12 mouse cellular contexts compared by ENCODE assay signal in the genomic region with DNA sequence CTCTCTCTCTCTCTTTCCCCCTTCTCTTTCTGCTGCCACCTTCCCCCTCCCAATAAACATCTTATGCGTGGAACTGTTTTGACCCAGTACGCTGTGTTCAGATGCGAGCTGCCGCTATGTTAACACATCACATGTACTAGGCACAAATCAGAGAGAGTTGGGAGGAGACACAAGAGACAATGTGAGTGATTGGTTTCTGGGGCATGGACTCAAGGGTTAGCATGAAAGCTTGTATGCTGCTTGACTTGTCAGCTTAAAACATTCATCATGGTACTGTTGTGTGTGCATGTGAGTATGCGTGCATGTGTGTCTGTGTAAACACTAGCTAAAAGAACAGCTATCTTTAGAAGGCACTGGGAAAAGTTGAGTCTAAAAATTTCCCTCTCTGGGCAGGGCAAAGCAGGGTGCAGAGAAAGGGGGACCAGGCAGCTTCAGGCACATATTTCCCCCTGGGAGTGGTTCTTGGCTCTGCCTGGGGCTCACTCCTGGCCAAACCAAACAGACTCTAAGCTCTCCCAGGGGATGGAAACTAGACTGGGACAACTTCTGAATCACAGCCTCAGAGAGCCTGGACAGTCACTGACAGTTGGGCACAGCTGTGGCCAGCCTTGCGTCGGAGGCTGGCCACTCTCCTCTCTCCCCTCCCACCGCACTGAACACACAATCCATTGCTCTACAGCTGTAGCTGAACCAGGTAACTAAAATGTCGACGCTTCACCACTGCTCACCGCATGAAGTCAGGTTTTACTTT. TPM values are rescaled to one million over a fixed set of nuclear protein-coding genes. Genes with fewer than 3 reads are reported as not detected.
DNase-seq lines count a peak whose midpoint lies in the region; ATAC-seq and TF ChIP-seq lines count a peak whose summit lies in the region.
"Had no signal": no experiment of that assay in that cellular context is flagged by ENCODE, and none has a peak within 500 bp of the region (broad histone marks: within the 10 kb centered on the region; RNA-seq: fewer than 3 reads in every experiment).

No protein-coding gene starts in this region.

- peaks cover 7% of the 10 kb centered on the region; the same call in 1 of the 2 replicates for H3K36me3 ChIP-seq in intestine, postnatal 0 days (ENCODE audit: control insufficient read depth, insufficient read depth)
- peaks cover 12% of the 10 kb centered on the region; the same call in 1 of the 2 replicates for H3K36me3 ChIP-seq in lung, embryonic 16.5 days (ENCODE audit: control insufficient read depth, insufficient read depth, low read length)

- peak overlapping the region; percentile 82 for H3K27ac ChIP-seq in embryonic fibroblast, embryonic 13.5 days (ENCODE audit: insufficient read depth, low read length)
- H3K27ac ChIP-seq in intestine, postnatal 0 days (ENCODE audit: low read depth, low read length): peak overlapping the region; percentile 46; the same call in 1 of the 2 replicates
- peak overlapping the region; percentile 63 for H3K27ac ChIP-seq in lung, embryonic 16.5 days (ENCODE audit: low read length)
- H3K27ac ChIP-seq: hindbrain, embryonic 10.5 days had no signal

- peaks cover 29% of the 10 kb centered on the region for H3K4me1 ChIP-seq in embryonic fibroblast, embryonic 13.5 days (ENCODE audit: control insufficient read depth, insufficient read depth, low read length)
- H3K4me1 ChIP-seq in intestine, postnatal 0 days (replicated peaks; ENCODE audit: control insufficient read depth, insufficient read depth, low read length): 0 out of 2 replicates have a peak, but pooled peaks cover 4% of the 10 kb centered on the region
- peaks cover 29% of the 10 kb centered on the region for H3K4me1 ChIP-seq in lung, embryonic 16.5 days (replicated peaks; ENCODE audit: control insufficient read depth, insufficient read depth, low read length)
- H3K4me1 ChIP-seq: hindbrain, embryonic 10.5 days had no signal

- H3K4me2 ChIP-seq in intestine, postnatal 0 days (replicated peaks; ENCODE audit: low read depth): peak overlapping the region; percentile 52; the same call in 1 of the 2 replicates
- H3K4me2 ChIP-seq in lung, embryonic 16.5 days (ENCODE audit: low read depth, low read length): 0 out of 2 replicates have a peak overlapping the region, but pooled peaks have one; percentile 18

- DNase-seq in Muller cell, postnatal 12 days (ENCODE audit: inconsistent ontology term): peak; percentile 61
- no peak for DNase-seq in left cerebral cortex, adult 8-10 months (ENCODE audit: low spot score in 2 of 2)
- DNase-seq in layer of hippocampus, postnatal 14 days (ENCODE audit: low spot score in 2 of 2): no peak
- DNase-seq in cerebellum, adult 11 months: no peak
- DNase-seq: cerebellum, adult 18-20 months; right cerebral cortex, postnatal 14 days had no signal

- 0 out of 2 replicates have a peak, but pooled peaks have one; percentile 11 for TF ChIP-seq POLR2A in embryonic fibroblast, embryonic 13.5 days (IDR thresholded peaks at IDR 0.05; ENCODE audit: low read depth, low read length)

- no peak overlapping the region for H3K4me3 ChIP-seq in embryonic fibroblast, embryonic 13.5 days (ENCODE audit: insufficient read depth, low read length)
- H3K4me3 ChIP-seq in intestine, postnatal 0 days (ENCODE audit: low read depth, low read length): no peak overlapping the region
- no peak overlapping the region for H3K4me3 ChIP-seq in lung, embryonic 16.5 days (ENCODE audit: low read length)
- H3K4me3 ChIP-seq: erythroblast, embryonic 14.5 days; hindbrain, embryonic 10.5 days had no signal

- no peak overlapping the region for H3K9ac ChIP-seq in intestine, postnatal 0 days (ENCODE audit: low read depth, low read length)
- H3K9ac ChIP-seq in lung, embryonic 16.5 days (ENCODE audit: low read length): no peak overlapping the region

- no peak for TF ChIP-seq CTCF in embryonic fibroblast, embryonic 13.5 days (IDR thresholded peaks at IDR 0.05; ENCODE audit: borderline replicate concordance, insufficient read depth, low read length)
- TF ChIP-seq CTCF in intestine, postnatal 0 days (IDR thresholded peaks at IDR 0.05; ENCODE audit: low read depth): no peak

- 58% methylated on average over 11 of the region's 11 CpGs for WGBS in intestine, postnatal 0 days
- 43% methylated on average over 11 of the region's 11 CpGs for WGBS in lung, embryonic 16.5 days

- no peaks in the 10 kb centered on the region for H3K9me3 ChIP-seq in intestine, postnatal 0 days (ENCODE audit: control insufficient read depth)
- H3K9me3 ChIP-seq in lung, embryonic 16.5 days (ENCODE audit: control insufficient read depth, low read length): no peaks in the 10 kb centered on the region
- H3K9me3 ChIP-seq: hindbrain, embryonic 10.5 days had no signal

- no peaks in the 10 kb centered on the region for H3K27me3 ChIP-seq in intestine, postnatal 0 days (replicated peaks; ENCODE audit: control insufficient read depth, insufficient read depth, low read length)
- no peaks in the 10 kb centered on the region for H3K27me3 ChIP-seq in lung, embryonic 16.5 days (ENCODE audit: control insufficient read depth, insufficient read depth, low read depth, low read length)

- no peak for ATAC-seq in intestine, postnatal 0 days
- peak; percentile 86 for ATAC-seq in lung, embryonic 16.5 days (ENCODE audit: low read depth)

RNA-seq across cellular contexts. Expression of gene Gsto2, which starts 26.4 kb away (rescaled TPM):
- polyA plus RNA-seq in embryonic fibroblast, embryonic 13.5 days (2011; ENCODE audit: insufficient read length, low read depth, missing spikeins): 0.98 and 3.5 TPM in 2 replicates
- polyA plus RNA-seq in intestine, postnatal 0 days (2015; fragmentation: Nextera tagmentation; extraction: Ambion mirVana): 0.95 and 0.98 TPM in 2 replicates
- polyA plus RNA-seq in lung, embryonic 16.5 days (2015; fragmentation: Nextera tagmentation; extraction: Ambion mirVana): 1.2 and 1.3 TPM in 2 replicates
- 1 to 10 TPM; 1.5 to 2.6 (median 2.2) TPM for total RNA-seq in left cerebral cortex, adult 8-10 months (2022)
- total RNA-seq in layer of hippocampus, postnatal 14 days (2021): 1 to 10 TPM; 1.8 to 3.0 TPM
- polyA plus RNA-seq: erythroblast, embryonic 14.5 days had no signal

RNA-seq across cellular contexts. Expression of gene Cfap43, which starts 27.4 kb away (rescaled TPM):
- polyA plus RNA-seq in embryonic fibroblast, embryonic 13.5 days (2011; ENCODE audit: insufficient read length, low read depth, missing spikeins): not detected in 2 replicates
- polyA plus RNA-seq in intestine, postnatal 0 days (2015; fragmentation: Nextera tagmentation; extraction: Ambion mirVana): 0.16 and 0.22 TPM in 2 replicates
- 1.7 and 2.6 TPM in 2 replicates for polyA plus RNA-seq in lung, embryonic 16.5 days (2015; fragmentation: Nextera tagmentation; extraction: Ambion mirVana)
- 1 to 10 TPM in 2 of 4 experiments, under 1 TPM in 2; 0.46 to 1.2 (median 0.99) TPM for total RNA-seq in left cerebral cortex, adult 8-10 months (2022)
- 1 to 10 TPM; 1.5 to 4.8 TPM for total RNA-seq in layer of hippocampus, postnatal 14 days (2021)
- total RNA-seq: liver, adult 2 months had no signal
- polyA plus RNA-seq: erythroblast, embryonic 14.5 days; liver, adult 2 months had no signal

RNA-seq across cellular contexts. Expression of gene Itprip, which starts 27.4 kb away (rescaled TPM):
- 21.1 and 28.2 TPM in 2 replicates for polyA plus RNA-seq in embryonic fibroblast, embryonic 13.5 days (2011; ENCODE audit: insufficient read length, low read depth, missing spikeins)
- 2.6 and 2.7 TPM in 2 replicates for polyA plus RNA-seq in intestine, postnatal 0 days (2015; fragmentation: Nextera tagmentation; extraction: Ambion mirVana)
- polyA plus RNA-seq in lung, embryonic 16.5 days (2015; fragmentation: Nextera tagmentation; extraction: Ambion mirVana): 16.2 and 16.9 TPM in 2 replicates
- 1 to 10 TPM in 2 of 4 experiments, under 1 TPM in 2; 0.74 to 1.7 (median 1.2) TPM for total RNA-seq in left cerebral cortex, adult 8-10 months (2022)
- 1 to 10 TPM; 1.7 to 1.9 TPM for total RNA-seq in layer of hippocampus, postnatal 14 days (2021)

RNA-seq across cellular contexts. Expression of gene Gsto1, which starts 37.0 kb away (rescaled TPM):
- polyA plus RNA-seq in embryonic fibroblast, embryonic 13.5 days (2011; ENCODE audit: insufficient read length, low read depth, missing spikeins): 340 and 673 TPM in 2 replicates
- 742 and 817 TPM in 2 replicates for polyA plus RNA-seq in intestine, postnatal 0 days (2015; fragmentation: Nextera tagmentation; extraction: Ambion mirVana)
- 93.9 and 105 TPM in 2 replicates for polyA plus RNA-seq in lung, embryonic 16.5 days (2015; fragmentation: Nextera tagmentation; extraction: Ambion mirVana)
- 10 to 100 TPM; 47.5 to 55.8 (median 51.4) TPM for total RNA-seq in left cerebral cortex, adult 8-10 months (2022)
- total RNA-seq in layer of hippocampus, postnatal 14 days (2021): 10 to 100 TPM; 74.0 to 77.7 TPM

RNA-seq across cellular contexts. Expression of gene Cfap58, which starts 45.7 kb away (rescaled TPM):
- polyA plus RNA-seq in embryonic fibroblast, embryonic 13.5 days (2011; ENCODE audit: insufficient read length, low read depth, missing spikeins): not detected in 2 replicates
- polyA plus RNA-seq in intestine, postnatal 0 days (2015; fragmentation: Nextera tagmentation; extraction: Ambion mirVana): not detected in 2 replicates
- 0.53 and 0.73 TPM in 2 replicates for polyA plus RNA-seq in lung, embryonic 16.5 days (2015; fragmentation: Nextera tagmentation; extraction: Ambion mirVana)
- under 1 TPM; 0.15 to 0.39 (median 0.36) TPM for total RNA-seq in left cerebral cortex, adult 8-10 months (2022)
- under 1 TPM; 0.29 to 0.55 TPM for total RNA-seq in layer of hippocampus, postnatal 14 days (2021)
- total RNA-seq: liver, adult 2 months had no signal
- polyA plus RNA-seq: erythroblast, embryonic 14.5 days; liver, adult 2 months had no signal
